Mouse (Mus musculus): ENCODE measurements around the gene Eed.
A peak's percentile ranks its signal among the peaks of the same experiment; 100 is the strongest.

Eed gene

GRCm38 (mm10) chr7:89980133-89980484 lies 674 bp downstream of the Eed start:
- no peak for DNase-seq

- no peak for DNase-seq
These were observed 1.2 kb downstream of the Eed start for GRCm38 (mm10) chr7:89979432-89980130.

DNA sequence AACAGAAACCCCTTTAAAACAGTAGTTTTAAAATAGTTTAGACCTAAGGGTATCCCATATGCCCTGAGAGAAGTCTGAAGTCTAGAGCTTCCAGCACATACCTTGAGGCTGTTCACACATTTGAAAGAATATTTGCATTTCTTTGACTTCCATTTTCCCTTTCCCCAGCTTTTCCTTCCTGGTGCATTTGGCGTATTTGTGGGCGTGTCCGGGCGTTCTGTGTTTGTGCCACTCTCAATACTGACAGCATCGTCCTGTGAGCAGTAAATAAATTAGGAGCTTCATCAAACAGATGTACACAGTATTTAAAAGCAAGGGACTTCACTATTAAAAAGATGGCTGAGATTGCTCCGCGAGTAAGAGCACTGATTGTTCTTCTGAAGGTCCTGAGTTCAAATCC lies 4.0 kb downstream of the Eed start:
- DNase-seq, result peak; percentile 60

GRCm38 (mm10) chr7:89975571-89975970 lies 5.2 kb downstream of the Eed start:
- peak; percentile 34 for DNase-seq

DNA sequence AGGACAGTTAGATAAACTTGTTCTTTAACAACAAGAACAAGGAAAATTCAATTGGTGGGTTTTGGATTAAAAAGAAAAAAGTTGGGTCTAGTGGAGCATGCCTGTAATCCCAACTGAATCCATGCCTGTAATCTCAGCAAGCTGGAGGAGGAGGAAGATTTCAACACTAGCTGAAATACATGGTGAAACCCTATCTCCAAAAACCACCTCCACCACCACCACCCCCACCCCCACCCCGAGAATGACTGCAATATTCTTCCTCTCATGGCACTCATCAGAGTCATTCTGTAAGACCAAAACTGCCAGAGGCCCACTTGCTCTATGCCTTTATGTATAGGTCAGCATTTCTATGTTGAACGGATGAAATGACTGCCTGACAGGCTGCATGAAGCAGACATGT lies 13.5 kb downstream of the Eed start:
- peak; percentile 19 for DNase-seq

DNA sequence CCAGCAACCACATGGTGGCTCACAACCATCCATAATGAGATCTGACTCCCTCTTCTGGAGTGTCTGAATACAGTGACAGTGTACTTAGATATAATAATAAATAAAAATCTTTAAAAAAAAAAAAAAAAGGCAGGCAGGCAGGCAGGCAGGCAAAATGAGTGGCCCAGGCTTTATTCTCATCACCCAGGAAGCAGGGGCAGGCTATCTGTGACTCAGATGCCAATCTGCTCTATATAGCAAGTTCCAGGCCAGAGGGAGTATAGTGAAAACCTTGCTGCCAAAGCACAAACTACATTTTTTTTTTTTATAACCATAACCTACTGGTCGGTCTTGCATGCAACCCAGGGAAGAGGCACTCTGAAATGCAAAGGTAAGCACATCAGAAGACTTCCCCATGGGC lies 14.0 kb downstream of the Eed start:
- no peak for DNase-seq

- DNase-seq, result peak; percentile 36
These were observed 17.6 kb downstream of the Eed start for GRCm38 (mm10) chr7:89963135-89963534.

- peak; percentile 82 for DNase-seq
These were observed 23.5 kb downstream of the Eed start for GRCm38 (mm10) chr7:89957300-89957699.

DNA sequence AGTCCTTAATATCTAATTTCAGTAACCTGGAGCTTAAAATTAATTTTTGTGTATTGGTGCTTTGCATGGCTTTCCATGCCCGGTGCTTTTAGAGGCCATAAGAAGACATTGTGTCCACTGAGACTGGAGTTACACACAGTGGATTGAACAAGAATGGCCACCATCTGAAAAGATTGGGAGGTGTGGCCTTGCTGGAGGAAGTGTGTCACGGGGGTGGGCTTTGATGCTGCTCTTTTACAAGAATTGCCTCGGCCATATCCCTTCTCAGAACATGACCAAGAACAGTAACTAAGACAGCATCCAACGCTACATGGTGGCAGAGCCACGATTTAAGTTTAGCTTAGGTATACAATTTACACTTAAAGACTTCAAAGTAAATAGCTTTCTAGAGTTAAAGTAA lies 26.5 kb downstream of the Eed start:
- peak; percentile 57 for DNase-seq

- peak; percentile 42 for DNase-seq
These were observed 31.4 kb downstream of the Eed start for GRCm38 (mm10) chr7:89949403-89949802.

GRCm38 (mm10) chr7:89948026-89948425 lies 32.8 kb downstream of the Eed start:
- DNase-seq, result peak; percentile 85

GRCm38 (mm10) chr7:89940571-89941463 lies 40.0 kb downstream of the Eed start, which contains the start of gene Hikeshi:
Gene Hikeshi, minus strand, starts transcription at chr7:89941204.
- DNase-seq, result peak; percentile 99

DNA sequence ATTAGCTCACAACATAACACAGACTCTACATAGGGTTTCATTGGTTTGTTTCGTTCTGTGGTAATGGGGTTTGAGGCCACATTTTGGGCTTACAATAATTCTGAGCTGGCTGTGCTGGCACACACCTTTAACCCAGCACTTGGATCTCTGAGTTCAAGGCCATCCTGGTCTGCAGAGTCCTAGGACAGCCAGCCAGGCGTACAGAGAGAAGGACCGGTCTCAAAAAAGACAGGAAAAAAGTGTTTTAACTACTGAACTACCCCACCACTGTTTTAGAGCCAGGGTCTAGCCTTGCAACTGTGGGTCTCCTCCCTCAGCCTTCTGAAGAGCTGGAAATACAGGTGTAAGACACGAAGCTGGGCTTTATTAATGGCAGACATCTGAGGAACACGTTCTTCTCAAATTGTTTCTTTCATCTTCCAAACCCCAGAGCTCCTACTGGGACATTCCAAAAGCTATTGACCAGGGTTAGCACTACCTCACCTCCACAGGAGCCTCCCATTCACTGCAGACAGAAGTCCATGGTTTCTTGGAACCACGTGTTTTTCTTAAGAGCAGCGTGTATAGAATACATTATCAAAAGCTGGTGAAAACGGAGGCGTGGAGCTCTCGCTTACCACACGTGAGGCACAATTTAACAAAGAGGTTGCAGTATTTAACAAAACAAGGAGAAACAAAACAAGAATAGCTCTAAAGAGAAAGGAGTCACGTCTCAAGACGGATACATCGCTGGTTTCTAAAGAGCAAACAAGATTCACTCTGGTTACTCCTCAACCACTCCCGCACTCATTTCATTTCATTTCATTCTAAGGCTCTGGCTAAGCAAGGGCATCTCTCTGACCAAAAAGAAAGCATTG lies 41.1 kb downstream of the Eed start:
- peak; percentile 75 for DNase-seq

DNA sequence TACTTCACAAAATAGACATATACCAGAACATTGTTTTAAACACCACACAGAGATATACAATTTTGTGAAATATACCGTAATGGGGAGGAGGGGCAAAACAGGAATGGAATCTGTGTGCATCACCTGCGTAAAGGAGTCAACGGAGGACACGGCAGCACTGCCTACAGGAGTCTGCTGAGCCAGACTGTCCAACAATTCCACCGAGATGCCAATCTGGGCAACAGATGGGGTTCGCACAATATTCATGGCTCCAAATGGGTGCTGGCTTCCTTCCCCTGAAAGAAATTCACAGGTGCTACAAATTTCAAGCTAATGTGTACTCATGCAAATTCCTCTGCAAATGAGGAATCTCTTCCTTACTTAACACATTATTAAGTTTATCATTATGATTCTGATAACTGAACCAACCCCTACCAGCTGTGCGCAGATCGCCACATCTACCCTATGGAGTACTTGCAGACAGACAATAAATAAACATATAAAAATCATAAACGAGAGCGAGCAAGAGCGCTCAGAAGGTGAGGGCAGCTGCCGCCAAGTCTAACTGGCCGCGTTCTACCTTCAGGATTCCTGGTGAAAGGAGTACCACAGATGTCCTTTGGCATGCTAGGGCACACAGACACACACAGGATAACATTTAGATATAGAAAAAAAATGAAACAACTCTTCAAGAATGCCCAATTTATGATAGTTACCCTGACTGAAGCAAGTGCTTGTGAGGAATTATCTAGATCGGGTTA lies 57.2 kb downstream of the Eed start:
- DNase-seq, result peak; percentile 37

DNA sequence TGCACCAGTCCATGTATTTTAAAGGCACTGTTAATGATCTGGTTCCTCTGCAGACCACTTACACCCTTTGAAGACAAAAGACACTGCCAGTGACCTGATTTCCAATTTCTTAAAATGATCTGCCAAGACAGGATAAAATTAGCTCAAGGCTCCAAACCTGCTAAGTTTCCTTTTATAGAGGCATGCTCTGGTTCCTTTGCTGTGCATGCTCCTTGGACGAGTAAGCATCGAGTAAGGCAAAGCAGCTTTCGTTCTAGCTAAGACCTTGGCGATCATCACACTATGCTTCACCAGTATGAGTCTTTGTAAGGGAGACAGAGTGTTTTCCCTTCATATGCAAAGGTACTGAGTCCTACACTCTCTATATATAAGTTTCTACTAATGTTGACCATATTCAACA lies 63.0 kb downstream of the Eed start:
- no peak for DNase-seq

DNA sequence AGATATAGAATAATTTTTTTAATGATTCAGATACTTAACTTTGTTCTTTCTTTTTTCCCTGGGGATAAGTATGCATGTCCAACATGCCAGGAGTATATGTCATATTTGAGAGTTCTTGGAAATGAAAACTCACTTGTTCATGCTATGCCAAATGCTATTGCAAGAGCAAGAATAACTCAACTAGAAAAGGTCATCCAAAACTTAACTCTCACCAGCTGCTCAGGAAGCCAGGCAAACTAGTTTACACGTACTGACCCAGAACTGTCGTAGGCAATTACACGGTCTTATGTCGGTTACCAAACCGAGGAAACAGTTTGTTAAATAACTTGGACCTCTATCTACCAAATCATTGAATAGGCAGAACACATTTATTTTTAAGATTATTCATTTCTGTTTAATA lies 64.1 kb downstream of the Eed start:
- DNase-seq, result peak; percentile 16

DNA sequence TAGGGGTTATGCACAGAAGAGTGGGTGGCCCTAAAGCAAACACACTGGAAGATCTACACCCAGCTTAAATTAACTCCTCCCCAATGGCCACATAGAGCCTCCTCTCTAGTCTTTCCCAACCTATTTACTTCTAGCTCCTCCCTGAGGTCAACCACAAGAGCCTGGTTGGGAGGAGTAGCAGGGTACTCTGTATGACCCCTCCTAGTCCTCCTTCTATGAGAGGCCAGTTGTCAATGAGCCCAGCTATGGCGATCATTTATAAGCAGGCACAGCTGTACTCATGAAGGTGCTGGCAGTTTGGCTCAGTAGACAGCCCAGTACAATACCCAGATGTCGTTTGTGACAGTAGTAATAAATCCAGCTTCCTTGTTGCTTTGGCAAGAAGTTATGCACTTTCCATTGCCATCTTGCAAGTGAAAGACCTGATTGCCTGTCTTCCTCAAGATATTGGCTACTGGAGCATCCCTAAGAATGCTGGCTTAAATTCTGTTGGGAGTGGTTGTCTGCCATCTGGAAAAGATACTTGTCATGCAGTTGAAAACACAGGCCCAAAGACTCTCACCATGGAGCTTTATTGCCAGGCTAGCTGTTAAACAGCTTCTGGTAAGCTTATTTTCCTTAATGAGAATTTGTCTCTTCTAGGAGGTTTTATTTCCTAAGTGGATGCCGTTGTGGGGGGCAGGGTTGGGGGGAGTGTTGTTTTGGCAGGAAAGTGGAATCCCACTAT lies 67.2 kb downstream of the Eed start:
- peak; percentile 80 for DNase-seq

DNA sequence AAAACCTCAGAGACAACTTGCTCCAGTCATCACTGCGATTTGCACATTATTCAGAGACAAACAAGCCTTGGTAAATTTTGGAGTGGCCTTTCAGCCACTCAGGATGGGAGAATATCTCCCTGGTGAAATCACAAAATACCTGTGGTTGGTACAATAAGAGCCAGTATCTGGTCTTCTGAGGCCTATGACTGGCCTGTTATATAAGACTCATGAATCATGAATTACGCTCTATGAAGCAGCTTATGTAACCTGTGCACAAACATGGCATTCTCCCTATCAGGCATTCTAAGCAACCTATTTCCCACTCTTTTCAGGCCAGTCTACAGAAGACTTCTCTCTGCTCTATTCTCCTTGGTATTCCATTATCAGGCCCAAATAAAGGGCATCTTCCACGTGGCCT lies 68.4 kb downstream of the Eed start:
- DNase-seq, result peak; percentile 27

DNA sequence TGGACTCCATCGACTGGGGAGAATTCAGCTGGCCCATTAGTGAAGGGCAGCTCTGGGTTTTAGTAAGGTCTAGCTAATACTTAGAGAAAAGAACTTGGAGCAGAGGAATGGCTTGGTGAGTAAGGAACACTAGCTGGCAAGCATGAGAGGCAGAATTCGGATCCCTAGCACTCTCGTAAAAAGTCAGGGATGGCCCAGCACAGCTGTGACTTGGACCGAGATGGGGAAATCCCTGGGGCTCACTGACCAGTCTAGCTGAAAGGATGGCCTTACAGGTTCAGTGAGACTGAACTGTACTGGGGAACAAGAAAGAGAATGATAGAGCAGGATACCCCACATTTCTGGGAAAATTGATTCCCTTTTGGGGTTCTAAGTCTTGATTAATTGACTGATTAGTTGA lies 71.1 kb downstream of the Eed start:
- peak; percentile 87 for DNase-seq

DNA sequence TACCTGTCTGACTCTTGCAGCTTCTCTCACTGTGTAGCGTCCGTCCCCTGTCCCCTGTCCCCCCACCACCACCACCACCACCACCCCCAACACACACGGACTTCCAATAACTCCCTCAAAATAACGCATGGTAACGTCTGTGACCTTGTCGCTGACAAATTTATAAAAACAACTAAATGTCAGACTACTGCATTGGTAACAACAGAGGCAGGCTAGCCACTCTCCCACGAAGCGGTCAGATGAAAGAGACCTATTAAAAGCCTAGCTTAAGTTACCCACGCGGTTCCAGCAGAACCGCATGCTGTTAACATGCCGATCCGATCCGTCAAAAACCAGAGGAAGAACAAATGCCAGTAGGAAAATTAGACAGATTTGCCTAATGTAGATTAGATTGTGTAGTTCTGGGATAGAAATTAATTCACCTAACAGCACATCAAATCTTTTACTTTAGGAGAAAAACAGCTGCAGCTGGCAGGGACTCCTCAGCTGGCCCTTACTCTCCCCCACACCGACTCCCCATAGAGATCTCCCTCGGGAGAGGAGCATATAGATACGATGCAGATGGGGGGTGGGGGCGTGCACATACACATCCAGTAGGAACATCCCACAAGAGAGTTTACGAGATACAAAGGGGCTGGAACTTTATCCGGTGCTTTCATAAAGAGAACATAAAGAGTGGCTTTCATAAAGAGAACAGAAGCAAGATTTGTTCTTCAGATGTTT lies 71.7 kb downstream of the Eed start:
- peak; percentile 71 for DNase-seq

DNA sequence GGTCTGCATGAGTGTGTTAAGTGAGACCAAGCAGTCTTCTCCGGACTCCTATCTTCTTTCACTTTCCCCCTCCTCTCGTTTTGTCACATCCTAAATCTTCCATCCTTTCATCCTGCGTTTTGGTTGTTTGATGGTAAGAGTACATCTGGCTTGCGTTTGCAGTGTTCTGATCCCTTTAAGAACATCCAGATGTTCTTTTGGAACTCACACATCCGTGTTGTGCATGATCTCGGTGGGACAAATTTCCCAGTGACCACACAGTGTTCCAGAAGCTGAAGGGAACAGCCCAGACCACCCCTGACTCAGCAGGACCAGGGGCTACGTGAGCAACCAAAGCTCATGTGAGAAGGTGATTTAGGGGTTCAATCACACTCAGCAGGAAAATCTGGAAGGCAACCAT lies 72.4 kb downstream of the Eed start:
- peak; percentile 84 for DNase-seq

Measured in heart, adult 11 months (tissue).